Comparison of ENCODE assay signal across 10 mouse cellular contexts in the genomic region with DNA sequence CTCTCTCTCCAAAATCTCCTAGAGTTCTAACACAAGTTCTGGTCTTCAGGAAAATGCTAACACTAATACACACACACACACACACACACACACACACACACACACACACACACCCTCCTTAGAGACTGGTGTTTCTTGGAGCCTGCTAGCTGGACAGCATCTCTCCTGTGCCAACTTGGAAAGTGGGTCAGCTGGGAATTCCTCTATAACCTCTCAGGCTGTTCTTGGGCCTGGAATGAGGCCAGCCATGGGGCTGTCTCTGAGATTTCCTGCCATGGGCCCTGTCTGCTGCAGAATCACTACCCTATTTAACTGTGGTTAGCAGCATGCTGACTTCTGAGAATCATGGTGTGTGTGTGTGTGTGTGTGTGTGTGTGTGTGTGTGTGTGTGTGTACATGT. TPM values are rescaled to one million over a fixed set of nuclear protein-coding genes. Genes with fewer than 3 reads are reported as not detected.
DNase-seq lines count a peak whose midpoint lies in the region; ATAC-seq and TF ChIP-seq lines count a peak whose summit lies in the region.
"Had no signal": no experiment of that assay in that cellular context is flagged by ENCODE, and none has a peak within 500 bp of the region (broad histone marks: within the 10 kb centered on the region; RNA-seq: fewer than 3 reads in every experiment).

No protein-coding gene starts in this region.

- H3K36me3 ChIP-seq in midbrain, embryonic 15.5 days (replicated peaks) = no peaks in the 10 kb centered on the region

- TF ChIP-seq CTCF in gastrocnemius, adult 2 months (IDR thresholded peaks at IDR 0.05) = no peak
- TF ChIP-seq CTCF in left cerebral cortex, adult 2 months (IDR thresholded peaks at IDR 0.05) = no peak

- peak; percentile 41 for DNase-seq in gastrocnemius, adult 2 months
- DNase-seq in gastrocnemius, postnatal 36 days = no peak
- DNase-seq in left cerebral cortex, postnatal 4 days = peak; percentile 77
- no peak for DNase-seq in left cerebral cortex, adult 2 months (ENCODE audit: extremely low spot score in 1 of 2, low spot score in 2 of 2)
- peak; percentile 22 for DNase-seq in cerebellum, adult 9-10 months
- peak; percentile 85 for DNase-seq in lung, postnatal 10 days
- DNase-seq in thymus, adult 18-20 months = no peak

- ATAC-seq in midbrain, embryonic 15.5 days (replicated peaks) = no peak

- no peak overlapping the region for H3K9ac ChIP-seq in midbrain, embryonic 15.5 days

- no peaks in the 10 kb centered on the region for H3K27me3 ChIP-seq in midbrain, embryonic 15.5 days (replicated peaks)
- H3K27me3 ChIP-seq: CH12.LX had no signal

- H3K4me2 ChIP-seq in midbrain, embryonic 15.5 days = no peak overlapping the region

- H3K4me1 ChIP-seq in midbrain, embryonic 15.5 days = peaks cover 4% of the 10 kb centered on the region

- no peak overlapping the region for H3K27ac ChIP-seq in gastrocnemius, adult 2 months
- H3K27ac ChIP-seq in left cerebral cortex, adult 2 months = no peak overlapping the region
- H3K27ac ChIP-seq in midbrain, embryonic 15.5 days = no peak overlapping the region

- H3K9me3 ChIP-seq in midbrain, embryonic 15.5 days = no peaks in the 10 kb centered on the region

- H3K4me3 ChIP-seq in gastrocnemius, adult 2 months = no peak overlapping the region
- H3K4me3 ChIP-seq in left cerebral cortex, adult 2 months = no peak overlapping the region
- H3K4me3 ChIP-seq in midbrain, embryonic 15.5 days = no peak overlapping the region

- intact Hi-C loops in gastrocnemius, adult 2 months (cut with DNase I) = no loop called here
- intact Hi-C loops in gastrocnemius, postnatal 36 days (cut with DNase I) = no loop called here
- intact Hi-C loops in left cerebral cortex, postnatal 4 days (cut with DNase I) = no loop called here
- intact Hi-C loops in left cerebral cortex, adult 2 months (cut with DNase I) = no loop called here

RNA-seq across cellular contexts. Expression of gene Tekt5, which starts 40.3 kb away (rescaled TPM):
- total RNA-seq in gastrocnemius, adult 2 months (2021) = not detected
- total RNA-seq in gastrocnemius, postnatal 36 days (2021) = not detected
- 1 to 10 TPM; 4.1 to 5.2 TPM for total RNA-seq in left cerebral cortex, postnatal 4 days (2021)
- total RNA-seq in left cerebral cortex, adult 2 months (2021) = 1 to 10 TPM; 7.9 to 9.2 TPM
- 12.1 and 13.3 TPM in 2 replicates for polyA plus RNA-seq in midbrain, embryonic 15.5 days (2015; fragmentation: Nextera tagmentation; extraction: Ambion mirVana)
- total RNA-seq: CH12.LX; hematopoietic stem cell, adult 5-6 weeks had no signal

RNA-seq across cellular contexts. Expression of gene Emp2, which starts 41.2 kb away (rescaled TPM):
- 1 to 10 TPM; 4.2 to 6.7 TPM for total RNA-seq in gastrocnemius, adult 2 months (2021)
- total RNA-seq in gastrocnemius, postnatal 36 days (2021) = 1 to 10 TPM; 4.3 to 4.9 TPM
- 10 to 100 TPM; 19.3 TPM for total RNA-seq in left cerebral cortex, postnatal 4 days (2021)
- total RNA-seq in left cerebral cortex, adult 2 months (2021) = 10 to 100 TPM; 12.9 to 13.2 TPM
- polyA plus RNA-seq in midbrain, embryonic 15.5 days (2015; fragmentation: Nextera tagmentation; extraction: Ambion mirVana) = 10.7 and 11.0 TPM in 2 replicates
- total RNA-seq: CH12.LX had no signal

RNA-seq across cellular contexts. Expression of gene Nubp1, which starts 56.7 kb away (rescaled TPM):
- total RNA-seq in gastrocnemius, adult 2 months (2021) = 1 to 10 TPM; 6.2 to 6.3 TPM
- total RNA-seq in gastrocnemius, postnatal 36 days (2021) = 1 to 10 TPM; 5.8 to 6.0 TPM
- 10 to 100 TPM; 21.3 to 22.3 TPM for total RNA-seq in left cerebral cortex, postnatal 4 days (2021)
- total RNA-seq in left cerebral cortex, adult 2 months (2021) = 10 to 100 TPM; 16.9 to 17.5 TPM
- 53.0 and 54.1 TPM in 2 replicates for polyA plus RNA-seq in midbrain, embryonic 15.5 days (2015; fragmentation: Nextera tagmentation; extraction: Ambion mirVana)

Comparison
In these comparisons a context has a peak if more than half of its experiments do, and no peak if none do; other contexts are left out.
1. DNase-seq: peak in gastrocnemius, adult 2 months (single experiment), left cerebral cortex, postnatal 4 days (single experiment), cerebellum, adult 9-10 months (single experiment) and lung, postnatal 10 days (single experiment); none in gastrocnemius, postnatal 36 days (0 of 2), left cerebral cortex, adult 2 months (0 of 2) and thymus, adult 18-20 months (0 of 2).
2. RNA of gene Tekt5, which starts 40.3 kb away (total RNA-seq): 7.9 to 9.2 TPM in left cerebral cortex, adult 2 months and 4.1 to 5.2 TPM in left cerebral cortex, postnatal 4 days; not detected in gastrocnemius, adult 2 months and not detected in gastrocnemius, postnatal 36 days; every median in the first group is over 4 times any median in the second.